Mouse (Mus musculus) heart, postnatal 0 days (tissue): Measurements from ENCODE around the gene Akr1d1. TPM values are rescaled to one million over a fixed set of nuclear protein-coding genes. Genes with fewer than 3 reads are reported as not detected.
A peak's percentile ranks its signal among the peaks of the same experiment; 100 is the strongest.

Experiments
- ATAC-seq: fragments of 200-750 bp; cut with Nextera tagmentation; 2 replicates; pipeline ENCODE4 v1.8.0; 2017; ENCODE audit warnings: low read depth, moderate number of reproducible peaks, moderate library complexity; ENCODE audit not compliant: insufficient read depth
- DNase-seq: peaks from one replicate; pipeline ENCODE4 v3.0.0-alpha.2; 2016; ENCODE audit warnings: low spot score
- H3K27ac ChIP-seq: fragments of 300-500 bp; sonication (generic); 2 replicates; pipeline ENCODE4 v1.5.1; 2014; ENCODE audit warnings: low read depth, mild to moderate bottlenecking
- H3K27me3 ChIP-seq: fragments of 300-500 bp; sonication (generic); 2 replicates; pipeline ENCODE4 v1.6.1; 2014; ENCODE audit warnings: low read length, mixed read lengths; ENCODE audit not compliant: control insufficient read depth, insufficient read depth
- H3K36me3 ChIP-seq: fragments of 300-500 bp; sonication (generic); replicated peaks from 2 replicates; pipeline ENCODE4 v1.6.1; 2014; ENCODE audit warnings: low read length, mixed read lengths; ENCODE audit not compliant: control insufficient read depth, insufficient read depth
- H3K4me1 ChIP-seq: fragments of 300-500 bp; sonication (generic); 2 replicates; pipeline ENCODE4 v1.6.1; 2014; ENCODE audit warnings: antibody characterized with exemption; ENCODE audit not compliant: control insufficient read depth, insufficient read depth
- H3K4me2 ChIP-seq: fragments of 300-500 bp; sonication (generic); 2 replicates; pipeline ENCODE4 v1.6.1; 2014; ENCODE audit warnings: low read depth, mild to moderate bottlenecking, low read length, moderate library complexity
- H3K4me3 ChIP-seq: fragments of 300-500 bp; sonication (generic); 2 replicates; pipeline ENCODE4 v1.5.1; 2014; ENCODE audit warnings: low read depth, low read length
- H3K9ac ChIP-seq: fragments of 300-500 bp; sonication (generic); replicated peaks from 2 replicates; pipeline ENCODE4 v1.6.1; 2014; ENCODE audit warnings: low read depth, low read length, mixed read lengths
- H3K9me3 ChIP-seq: fragments of 300-500 bp; sonication (generic); replicated peaks from 2 replicates; pipeline ENCODE4 v1.6.1; 2016; ENCODE audit warnings: low read length; ENCODE audit not compliant: control insufficient read depth
- CTCF ChIP-seq: IDR thresholded peaks from 2 replicates; pipeline ENCODE4 v1.5.1; 2016; ENCODE audit warnings: antibody characterized with exemption, control low read depth, low read depth
- EP300 ChIP-seq: IDR thresholded peaks from 2 replicates; pipeline ENCODE4 v1.6.1; 2016; ENCODE audit warnings: antibody characterized with exemption, low read depth
- WGBS: fragments of 180-500 bp; shearing (Covaris S2); extraction: QIAGEN DNeasy Blood & Tissue Kit; methylation state at CpG from one replicate; pipeline ENCODE4 v1.1.7; 2014; 5-methylcytosine and 5-hydroxymethylcytosine counted together
- polyA plus RNA-seq: library from polyadenylated mRNA; unstranded; fragments of >200 nt; fragmentation: Nextera tagmentation; extraction: Ambion mirVana; gene quantifications from 2 replicates; pipeline ENCODE4 v1.2.1, GENCODE M21; 2015
- total RNA-seq: library from RNA; depleted of rRNA; stranded (reverse); fragments of >200 nt; gene quantifications from 2 replicates; pipeline ENCODE4 v1.2.3, GENCODE M21; 2014; ENCODE audit warnings: low replicate concordance

The Akr1d1 gene
- total and polyA plus RNA-seq, 2 experiments from 2014 or later = not detected

- Histone ChIP-seq H3K9me3 (no peaks in the 10 kb centered on the region), H3K36me3 (no peaks in the 10 kb centered on the region), H3K4me2 (no peak overlapping the region), H3K4me3 (no peak overlapping the region), H3K9ac (no peak overlapping the region), H3K27ac (no peak overlapping the region), H3K4me1 (peaks cover 4% of the 10 kb centered on the region; the same call in 1 of the 2 replicates), H3K27me3 (no peaks in the 10 kb centered on the region)
- ATAC-seq (no peak), DNase-seq (no peak)
- no peak for TF ChIP-seq CTCF
- no peak for TF ChIP-seq EP300
Observed at GRCm38 (mm10) chr6:37598033-37598432, 68.1 kb downstream of the Akr1d1 start.

GRCm38 (mm10) chr6:37600976-37601498 is 71.1 kb downstream of the Akr1d1 start:
- 73% methylated on average over 7 of the region's 7 CpGs for WGBS
- DNase-seq (no peak), ATAC-seq (no peak)
- Histone ChIP-seq H3K4me2 (no peak overlapping the region), H3K9ac (no peak overlapping the region), H3K27me3 (no peaks in the 10 kb centered on the region), H3K4me3 (no peak overlapping the region), H3K27ac (no peak overlapping the region), H3K9me3 (no peaks in the 10 kb centered on the region), H3K36me3 (no peaks in the 10 kb centered on the region), H3K4me1 (no peaks in the 10 kb centered on the region)
- TF ChIP-seq CTCF = no peak
- no peak for TF ChIP-seq EP300

- Histone ChIP-seq H3K36me3 (no peaks in the 10 kb centered on the region), H3K4me1 (no peaks in the 10 kb centered on the region), H3K27me3 (no peaks in the 10 kb centered on the region), H3K9ac (no peak overlapping the region), H3K27ac (peak overlapping the region; percentile 73), H3K4me2 (no peak overlapping the region), H3K4me3 (no peak overlapping the region), H3K9me3 (no peaks in the 10 kb centered on the region)
- ATAC-seq (no peak), DNase-seq (peak; percentile 40)
- WGBS = 38% methylated on average over 9 of the region's 9 CpGs
- TF ChIP-seq CTCF (no peak), EP300 (peak; percentile 22; the same call in 1 of the 2 replicates)
Observed at GRCm38 (mm10) chr6:37602857-37603765, 73.1 kb downstream of the Akr1d1 start.

- H3K9ac ChIP-seq = no peak overlapping the region
- H3K27me3 ChIP-seq = no peaks in the 10 kb centered on the region
- 78% methylated on average over 4 of the region's 4 CpGs for WGBS
- ATAC-seq (no peak), DNase-seq (no peak)
- TF ChIP-seq EP300 = no peak
- no peak for TF ChIP-seq CTCF
- H3K4me2 ChIP-seq = no peak overlapping the region
- no peak overlapping the region for H3K4me3 ChIP-seq
- 0 out of 2 replicates have a peak overlapping the region, but pooled peaks have one; percentile 35 for H3K27ac ChIP-seq
- no peaks in the 10 kb centered on the region for H3K9me3 ChIP-seq
- H3K4me1 ChIP-seq = no peaks in the 10 kb centered on the region
- no peaks in the 10 kb centered on the region for H3K36me3 ChIP-seq
Observed at GRCm38 (mm10) chr6:37604178-37604883, 74.4 kb downstream of the Akr1d1 start.

GRCm38 (mm10) chr6:37604884-37605269 is 74.9 kb downstream of the Akr1d1 start:
- no peak overlapping the region for H3K4me3 ChIP-seq
- WGBS = 65% methylated on average over 5 of the region's 5 CpGs
- ATAC-seq (no peak), DNase-seq (no peak)
- no peaks in the 10 kb centered on the region for H3K27me3 ChIP-seq
- H3K27ac ChIP-seq = no peak overlapping the region
- H3K9me3 ChIP-seq = no peaks in the 10 kb centered on the region
- TF ChIP-seq EP300 (no peak), CTCF (no peak)
- no peaks in the 10 kb centered on the region for H3K36me3 ChIP-seq
- no peak overlapping the region for H3K4me2 ChIP-seq
- no peaks in the 10 kb centered on the region for H3K4me1 ChIP-seq
- no peak overlapping the region for H3K9ac ChIP-seq
